Mouse (Mus musculus) inflammation-experienced regulatory T-cells, adult 6 months (primary cell): ENCODE measurements at regions not wholly inside any gene's neighbourhood (a gene's known extent, or its start where the extent isn't known, plus 50 kb on each side); places are given as distances from the start of the nearest gene placed in this dataset.
"Not testable (repeated sequence)": the region's sequence is repeated elsewhere in the genome, so short reads cannot be mapped to it uniquely, and the experiment has no call there.

Experiments
- ATAC-seq: one replicate; pipeline ENCODE4 v1.8.0; 2017

- ATAC-seq, result no peak
Measured at GRCm38 (mm10) chr1:47299311-47299710, 406.7 kb upstream of the Slc39a10 start.

- no peak for ATAC-seq
Measured at GRCm38 (mm10) chr1:47285639-47286038, 393.0 kb upstream of the Slc39a10 start.

- no peak for ATAC-seq
Measured at GRCm38 (mm10) chr1:47278321-47279020, 385.8 kb upstream of the Slc39a10 start.

GRCm38 (mm10) chr1:47277839-47278238 lies 385.2 kb upstream of the Slc39a10 start:
- no peak for ATAC-seq

- no peak for ATAC-seq
Measured at GRCm38 (mm10) chr1:47272131-47272530, 379.5 kb upstream of the Slc39a10 start.

GRCm38 (mm10) chr1:47263611-47264010 lies 371.0 kb upstream of the Slc39a10 start:
- no peak for ATAC-seq

- ATAC-seq, result no peak
Measured at GRCm38 (mm10) chr1:47261505-47262130, 369.0 kb upstream of the Slc39a10 start.

GRCm38 (mm10) chr1:47250706-47251105 lies 358.1 kb upstream of the Slc39a10 start:
- ATAC-seq, result not testable (repeated sequence)

- no peak for ATAC-seq
Measured at GRCm38 (mm10) chr1:47217088-47217487, 324.4 kb upstream of the Slc39a10 start.

GRCm38 (mm10) chr1:47216419-47217002 lies 323.9 kb upstream of the Slc39a10 start:
- no peak for ATAC-seq

- ATAC-seq, result no peak
Measured at GRCm38 (mm10) chr1:47213476-47213875, 320.8 kb upstream of the Slc39a10 start.

- ATAC-seq, result no peak
Measured at GRCm38 (mm10) chr1:47193001-47193400, 300.3 kb upstream of the Slc39a10 start.

GRCm38 (mm10) chr1:47164417-47164816 lies 271.8 kb upstream of the Slc39a10 start:
- no peak for ATAC-seq

- ATAC-seq, result no peak
Measured at GRCm38 (mm10) chr1:47163808-47164410, 271.3 kb upstream of the Slc39a10 start.

- not testable (repeated sequence) for ATAC-seq
Measured at GRCm38 (mm10) chr1:47130031-47130430, 237.4 kb upstream of the Slc39a10 start.

GRCm38 (mm10) chr1:47119636-47120035 lies 227.0 kb upstream of the Slc39a10 start:
- ATAC-seq, result no peak

- not testable (repeated sequence) for ATAC-seq
Measured at GRCm38 (mm10) chr1:47116681-47117080, 224.0 kb upstream of the Slc39a10 start.

GRCm38 (mm10) chr1:47112494-47112893 lies 219.8 kb upstream of the Slc39a10 start:
- ATAC-seq, result no peak

GRCm38 (mm10) chr1:47104055-47104454 lies 211.4 kb upstream of the Slc39a10 start:
- ATAC-seq, result no peak

- no peak for ATAC-seq
Measured at GRCm38 (mm10) chr1:47103321-47103988, 210.8 kb upstream of the Slc39a10 start.

- no peak for ATAC-seq
Measured at GRCm38 (mm10) chr1:47097084-47097996, 204.7 kb upstream of the Slc39a10 start.

GRCm38 (mm10) chr1:47094498-47094897 lies 201.8 kb upstream of the Slc39a10 start:
- no peak for ATAC-seq
